Mouse (Mus musculus): ENCODE data around the gene Dnlz. TPM values are rescaled to one million over a fixed set of nuclear protein-coding genes. Genes with fewer than 3 reads are reported as not detected.

Gene Dnlz
- polyA plus RNA-seq, 1 experiment from 2014 or later = 32.1 TPM

DNA sequence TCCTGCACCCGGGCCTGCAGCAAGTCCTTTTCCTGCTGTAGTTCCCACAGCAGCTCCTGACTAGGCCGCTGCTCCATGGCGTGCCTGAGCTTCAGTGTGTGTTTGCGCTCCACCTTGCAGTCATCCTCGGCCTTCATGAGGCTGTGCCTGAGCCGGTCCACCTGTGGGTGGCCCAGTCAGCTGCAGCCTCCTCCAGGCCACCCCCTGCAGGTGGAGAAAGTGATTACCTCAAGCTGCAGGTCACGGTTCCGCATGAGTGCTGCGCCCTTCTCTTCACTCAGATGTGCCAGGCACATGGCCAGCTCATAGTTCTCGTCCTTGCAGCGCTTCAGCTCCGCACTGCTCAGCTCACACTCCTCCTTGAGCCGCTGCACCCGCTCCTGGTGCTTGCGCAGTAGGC lies 5.6 kb upstream of the Dnlz start:
- Histone ChIP-seq H3K4me2 (no peak overlapping the region), H3K36me3 (ENCODE audit: insufficient read depth) (0 out of 2 replicates have a peak, but pooled peaks cover 2% of the 10 kb centered on the region), H3K4me3 (ENCODE audit: low read depth, low read length) (no peak overlapping the region), H3K27me3 (ENCODE audit: insufficient read depth, low read length) (no peaks in the 10 kb centered on the region), H3K4me1 (ENCODE audit: insufficient read depth) (peaks cover 9% of the 10 kb centered on the region; the same call in 1 of the 2 replicates), H3K9me3 (ENCODE audit: low read depth, low read length) (no peaks in the 10 kb centered on the region), H3K27ac (ENCODE audit: low read depth) (no peak overlapping the region), H3K9ac (no peak overlapping the region)
- peak; percentile 47 for TF ChIP-seq CTCF (IDR thresholded peaks at IDR 0.05; ENCODE audit: low read depth)
- DNase-seq (no peak), ATAC-seq (ENCODE audit: insufficient read depth) (no peak)
- WGBS = 39% methylated on average over 15 of the region's 15 CpGs

DNA sequence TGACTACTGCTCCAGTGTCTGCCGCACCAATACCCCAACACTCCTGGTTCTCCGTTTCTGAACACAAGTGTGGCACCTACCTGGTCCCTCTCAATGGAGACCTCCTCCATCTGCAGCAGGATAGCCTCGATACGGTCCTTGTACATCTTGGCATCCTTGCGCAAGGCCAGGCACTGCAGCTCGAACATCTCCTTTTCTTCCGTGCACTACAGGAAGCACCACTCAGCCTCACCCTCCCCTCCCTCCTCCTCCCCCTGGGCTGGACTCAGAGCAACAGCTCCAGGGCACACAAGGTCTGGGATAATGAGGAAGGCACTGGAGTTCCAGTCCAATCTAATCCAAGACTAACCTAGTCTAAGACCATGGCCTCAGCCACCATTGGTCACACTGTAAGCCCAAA lies 4.8 kb upstream of the Dnlz start:
- H3K27me3 ChIP-seq (ENCODE audit: insufficient read depth, low read length) = no peaks in the 10 kb centered on the region
- H3K4me3 ChIP-seq (ENCODE audit: low read depth, low read length) = no peak overlapping the region
- no peaks in the 10 kb centered on the region for H3K9me3 ChIP-seq (ENCODE audit: low read depth, low read length)
- H3K27ac ChIP-seq (ENCODE audit: low read depth) = 0 out of 2 replicates have a peak overlapping the region, but pooled peaks have one; percentile 4
- H3K4me2 ChIP-seq = no peak overlapping the region
- H3K4me1 ChIP-seq (ENCODE audit: insufficient read depth) = peaks cover 10% of the 10 kb centered on the region; the same call in 1 of the 2 replicates
- no peaks in the 10 kb centered on the region for H3K36me3 ChIP-seq (ENCODE audit: insufficient read depth)
- no peak for ATAC-seq (ENCODE audit: insufficient read depth)
- H3K9ac ChIP-seq = no peak overlapping the region
- DNase-seq = peak; percentile 51
- WGBS = 46% methylated on average over 7 of the region's 7 CpGs
- TF ChIP-seq CTCF (IDR thresholded peaks at IDR 0.05; ENCODE audit: low read depth) = no peak

DNA sequence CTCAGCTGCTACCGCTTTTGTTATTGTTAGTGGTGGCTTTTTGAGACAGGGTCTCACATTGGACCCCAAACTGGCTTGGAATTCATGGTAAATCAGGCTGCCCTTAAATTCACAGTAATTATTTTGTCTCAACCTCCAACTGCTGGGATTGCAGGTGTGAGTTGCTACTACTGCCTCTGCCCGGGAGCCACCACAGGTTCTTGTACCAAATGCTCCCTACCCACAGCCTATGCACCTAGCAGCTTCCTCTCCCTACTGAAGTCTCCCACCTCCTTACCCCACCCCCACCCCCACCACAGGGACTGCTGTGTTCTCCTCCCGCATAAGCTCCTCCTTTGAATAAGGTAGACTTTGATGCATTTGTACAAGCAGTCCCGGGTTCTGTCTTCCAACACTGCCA lies 4.3 kb upstream of the Dnlz start:
- ATAC-seq (ENCODE audit: insufficient read depth) = no peak
- TF ChIP-seq CTCF (IDR thresholded peaks at IDR 0.05; ENCODE audit: low read depth) = no peak
- no peak overlapping the region for H3K4me3 ChIP-seq (ENCODE audit: low read depth, low read length)
- 64% methylated on average over 4 of the region's 4 CpGs for WGBS
- H3K4me1 ChIP-seq (ENCODE audit: insufficient read depth) = peaks cover 10% of the 10 kb centered on the region; the same call in 1 of the 2 replicates
- no peak overlapping the region for H3K9ac ChIP-seq
- DNase-seq = no peak
- H3K27me3 ChIP-seq (ENCODE audit: insufficient read depth, low read length) = no peaks in the 10 kb centered on the region
- H3K27ac ChIP-seq (ENCODE audit: low read depth) = no peak overlapping the region
- H3K4me2 ChIP-seq = no peak overlapping the region
- H3K36me3 ChIP-seq (ENCODE audit: insufficient read depth) = no peaks in the 10 kb centered on the region
- H3K9me3 ChIP-seq (ENCODE audit: low read depth, low read length) = no peaks in the 10 kb centered on the region

DNA sequence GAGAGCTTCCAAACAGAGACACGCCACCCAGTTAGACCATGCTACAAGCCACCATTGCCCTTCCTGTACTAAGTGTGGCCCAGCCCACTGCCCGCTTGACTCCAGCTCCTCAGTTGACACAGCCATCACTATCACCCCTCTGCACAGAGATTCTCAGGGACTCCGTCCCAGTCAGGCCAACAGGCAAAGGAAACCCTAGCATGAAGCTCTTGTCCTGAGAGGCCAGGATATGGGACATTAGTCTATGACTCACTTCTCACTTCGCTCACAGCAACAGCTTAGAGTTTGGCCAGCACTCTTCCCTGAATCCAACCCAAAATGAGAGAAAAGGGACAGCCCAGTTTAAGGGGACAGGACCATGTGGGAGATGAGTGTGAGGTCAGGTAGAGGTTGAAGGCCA lies 2.5 kb upstream of the Dnlz start:
- H3K27ac ChIP-seq (ENCODE audit: low read depth) = no peak overlapping the region
- no peak overlapping the region for H3K4me3 ChIP-seq (ENCODE audit: low read depth, low read length)
- ATAC-seq (ENCODE audit: insufficient read depth) (no peak), DNase-seq (no peak)
- H3K27me3 ChIP-seq (ENCODE audit: insufficient read depth, low read length) = no peaks in the 10 kb centered on the region
- peaks cover 11% of the 10 kb centered on the region; the same call in 1 of the 2 replicates for H3K36me3 ChIP-seq (ENCODE audit: insufficient read depth)
- peaks cover 17% of the 10 kb centered on the region; the same call in 1 of the 2 replicates for H3K4me1 ChIP-seq (ENCODE audit: insufficient read depth)
- TF ChIP-seq CTCF (IDR thresholded peaks at IDR 0.05; ENCODE audit: low read depth) = no peak
- H3K9ac ChIP-seq = no peak overlapping the region
- H3K4me2 ChIP-seq = no peak overlapping the region
- WGBS = 78% methylated on average over 4 of the region's 4 CpGs
- no peaks in the 10 kb centered on the region for H3K9me3 ChIP-seq (ENCODE audit: low read depth, low read length)

DNA sequence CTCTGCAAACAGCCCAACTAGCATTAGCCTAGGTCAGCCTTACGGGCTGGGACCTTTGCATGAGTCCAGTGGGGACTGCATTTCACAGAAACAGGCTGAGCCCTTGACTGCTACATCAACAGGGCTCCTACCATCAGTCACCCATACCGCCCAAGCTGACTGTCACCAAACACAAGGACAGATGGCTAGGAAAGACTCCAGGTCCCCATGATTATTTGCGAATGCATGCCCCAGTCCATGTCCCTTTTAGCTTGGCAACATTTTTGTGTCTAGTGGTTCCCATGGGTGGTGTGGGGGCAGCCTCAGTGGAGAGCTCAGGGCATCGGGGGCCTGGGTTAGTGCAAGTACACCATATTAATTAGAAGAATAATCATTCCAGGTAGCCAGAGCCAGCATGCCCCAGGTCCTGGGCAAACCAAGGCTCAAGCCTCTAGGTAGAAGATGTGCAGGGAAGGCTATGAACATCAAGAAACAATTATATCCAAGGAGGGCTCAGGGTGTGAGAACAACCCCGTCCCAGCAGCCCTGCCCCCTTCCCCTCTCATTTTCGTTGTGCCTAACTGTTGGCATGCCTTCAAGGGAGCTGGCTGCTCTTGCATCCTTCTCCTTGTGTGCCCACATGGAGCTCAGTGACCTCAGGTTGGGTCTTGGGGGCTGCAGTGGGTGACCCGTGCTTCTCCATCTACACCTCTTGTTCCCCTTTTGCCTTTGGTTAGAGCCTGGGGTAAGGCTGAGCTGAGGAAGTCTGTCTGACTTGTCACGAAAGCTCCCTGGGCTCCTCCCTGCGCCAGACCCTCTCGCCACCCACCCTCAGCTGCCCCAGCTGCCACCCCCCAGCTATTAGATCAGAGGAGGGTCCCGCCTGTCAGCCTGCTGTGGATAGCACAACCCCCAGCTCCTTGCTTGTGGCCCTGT lies 1.4 kb upstream of the Dnlz start:
- H3K4me1 ChIP-seq (ENCODE audit: insufficient read depth) = peaks cover 17% of the 10 kb centered on the region; the same call in 1 of the 2 replicates
- no peaks in the 10 kb centered on the region for H3K9me3 ChIP-seq (ENCODE audit: low read depth, low read length)
- H3K4me2 ChIP-seq = peak overlapping the region; percentile 98
- no peak overlapping the region for H3K27ac ChIP-seq (ENCODE audit: low read depth)
- peaks cover 21% of the 10 kb centered on the region; the same call in 1 of the 2 replicates for H3K36me3 ChIP-seq (ENCODE audit: insufficient read depth)
- no peak for TF ChIP-seq CTCF (IDR thresholded peaks at IDR 0.05; ENCODE audit: low read depth)
- DNase-seq (no peak), ATAC-seq (ENCODE audit: insufficient read depth) (no peak)
- WGBS = 88% methylated on average over 11 of the region's 11 CpGs
- no peaks in the 10 kb centered on the region for H3K27me3 ChIP-seq (ENCODE audit: insufficient read depth, low read length)
- H3K4me3 ChIP-seq (ENCODE audit: low read depth, low read length) = peak overlapping the region; percentile 80
- H3K9ac ChIP-seq = peak overlapping the region; percentile 94; the same call in 1 of the 2 replicates

DNA sequence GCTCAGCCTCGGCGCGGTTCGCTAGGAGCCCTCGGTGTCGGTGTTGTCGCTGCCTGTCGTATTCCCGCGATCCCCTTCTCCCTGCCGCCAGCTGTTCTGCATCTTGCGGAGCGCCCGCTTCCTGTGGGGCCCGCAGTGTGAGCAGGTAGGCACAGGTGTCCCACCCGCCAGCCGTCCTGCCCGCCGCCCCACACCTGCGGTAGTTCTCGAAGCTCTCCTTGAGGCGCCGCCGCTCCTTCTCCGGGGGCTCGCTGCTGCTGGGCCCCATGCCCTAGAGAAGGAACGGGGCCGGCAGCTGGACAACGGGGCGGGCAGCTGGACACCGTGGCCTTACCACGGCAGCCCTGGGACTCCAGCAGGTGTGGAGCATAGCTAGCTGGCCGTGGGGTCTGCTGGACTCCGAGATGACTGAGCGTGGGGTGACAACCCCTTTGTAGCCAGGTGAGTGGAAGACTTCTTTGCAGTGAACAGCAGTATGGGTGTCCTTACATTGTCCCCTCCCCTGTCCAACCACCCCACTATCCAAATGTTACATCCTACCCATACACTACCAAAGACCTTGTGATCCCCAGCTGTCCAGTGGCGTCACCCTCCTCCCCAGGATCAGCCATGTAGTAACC lies 491 bp upstream of the Dnlz start:
- H3K36me3 ChIP-seq (ENCODE audit: insufficient read depth) = peaks cover 30% of the 10 kb centered on the region
- DNase-seq = no peak

DNA sequence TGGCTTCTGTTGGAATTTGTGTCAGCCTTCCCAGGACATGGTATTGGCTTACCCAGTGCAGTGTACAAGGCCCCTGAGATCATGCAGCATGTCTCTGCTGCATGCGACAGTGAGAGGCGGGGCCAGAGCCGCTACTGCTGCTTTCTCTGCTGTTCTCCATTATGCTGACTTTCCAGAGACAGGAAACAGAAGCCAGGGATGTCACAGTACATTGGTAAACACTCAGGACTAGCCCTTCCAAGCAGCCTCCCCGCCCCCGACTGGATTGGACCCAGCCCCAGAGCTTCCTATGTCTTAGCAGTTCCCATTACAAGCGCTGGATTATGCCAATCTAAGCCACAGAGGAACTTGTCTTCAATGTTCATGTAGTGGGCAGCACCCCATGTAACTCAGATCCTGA lies 3.7 kb downstream of the Dnlz start:
- Histone ChIP-seq H3K27ac (ENCODE audit: low read depth) (peak overlapping the region; percentile 42; the same call in 1 of the 2 replicates), H3K4me1 (ENCODE audit: insufficient read depth) (peaks cover 14% of the 10 kb centered on the region; the same call in 1 of the 2 replicates), H3K27me3 (ENCODE audit: insufficient read depth, low read length) (no peaks in the 10 kb centered on the region), H3K36me3 (ENCODE audit: insufficient read depth) (peaks cover 71% of the 10 kb centered on the region), H3K4me2 (no peak overlapping the region), H3K9me3 (ENCODE audit: low read depth, low read length) (no peaks in the 10 kb centered on the region), H3K4me3 (ENCODE audit: low read depth, low read length) (no peak overlapping the region), H3K9ac (no peak overlapping the region)
- 44% methylated on average over 6 of the region's 6 CpGs for WGBS
- DNase-seq (peak; percentile 77), ATAC-seq (ENCODE audit: insufficient read depth) (peak; percentile 17; the same call in 1 of the 2 replicates)
- TF ChIP-seq CTCF (IDR thresholded peaks at IDR 0.05; ENCODE audit: low read depth) = no peak

More for the DNA sequence above, 491 bp upstream of the Dnlz start:
- 4% methylated on average over 36 of the region's 36 CpGs for whole genome bisulfite sequencing
- H3K27me3 ChIP-seq (ENCODE audit: insufficient read depth, low read length) = no peaks in the 10 kb centered on the region
- peaks cover 17% of the 10 kb centered on the region; the same call in 1 of the 2 replicates for H3K4me1 ChIP-seq (ENCODE audit: insufficient read depth)
- peak overlapping the region; percentile 80 for H3K4me3 ChIP-seq (ENCODE audit: low read depth, low read length)
- H3K9me3 ChIP-seq (ENCODE audit: low read depth, low read length) = no peaks in the 10 kb centered on the region
- H3K27ac ChIP-seq (ENCODE audit: low read depth) = peak overlapping the region; percentile 69
- TF ChIP-seq CTCF (IDR thresholded peaks at IDR 0.05; ENCODE audit: low read depth) = no peak
- peak overlapping the region; percentile 94 for H3K9ac ChIP-seq
- peak overlapping the region; percentile 98 for H3K4me2 ChIP-seq
- ATAC-seq (ENCODE audit: insufficient read depth) = peak; percentile 19; the same call in 1 of the 2 replicates

All from lung, embryonic 14.5 days (tissue).